Mouse (Mus musculus): Measurements from ENCODE around the gene Frs2. TPM values are rescaled to one million over a fixed set of nuclear protein-coding genes. Genes with fewer than 3 reads are reported as not detected.

Frs2 gene
- total RNA-seq, 2 experiments from 2014 or later = 30.6 to 32.0 TPM

- no peak for DNase-seq
- intact Hi-C loops (cut with DNase I) = no loop called here
Measured at GRCm38 (mm10) chr10:117106686-117107085, 41.6 kb downstream of the Frs2 start.

GRCm38 (mm10) chr10:117106244-117106643 lies 42.1 kb downstream of the Frs2 start:
- DNase-seq = no peak
- intact Hi-C loops (cut with DNase I) = no loop called here

GRCm38 (mm10) chr10:117105015-117105414 lies 43.3 kb downstream of the Frs2 start:
- intact Hi-C loops (cut with DNase I) = no loop called here
- DNase-seq = no peak

GRCm38 (mm10) chr10:117103854-117104598 lies 44.3 kb downstream of the Frs2 start:
- intact Hi-C loops (cut with DNase I) = no loop called here
- DNase-seq = no peak

GRCm38 (mm10) chr10:117100175-117100574 lies 48.2 kb downstream of the Frs2 start:
- intact Hi-C loops (cut with DNase I) = no loop called here
- DNase-seq = no peak

- intact Hi-C loops (cut with DNase I) = no loop called here
Measured at GRCm38 (mm10) chr10:117097116-117097698, 51.1 kb downstream of the Frs2 start.

GRCm38 (mm10) chr10:117096096-117096495 lies 52.2 kb downstream of the Frs2 start:
- intact Hi-C loops (cut with DNase I) = no loop called here
- DNase-seq = no peak

More at GRCm38 (mm10) chr10:117097116-117097698, 51.1 kb downstream of the Frs2 start:
- DNase-seq = no peak

GRCm38 (mm10) chr10:117094504-117095329 lies 53.6 kb downstream of the Frs2 start:
- peak; percentile 62 for DNase-seq
- intact Hi-C loops (cut with DNase I) = no loop called here

- no peak for DNase-seq
- intact Hi-C loops (cut with DNase I) = no loop called here
Measured at GRCm38 (mm10) chr10:117089628-117090027, 58.7 kb downstream of the Frs2 start.

- DNase-seq = no peak
- intact Hi-C loops (cut with DNase I) = loop anchor here (5.0 kb wide), 1 partner anchor 125 kb away; no protein-coding TSS in a partner anchor
Measured at GRCm38 (mm10) chr10:117081914-117082359, 66.4 kb downstream of the Frs2 start.

- DNase-seq = no peak
- intact Hi-C loops (cut with DNase I) = loop anchor here (5.0 kb wide), 1 partner anchor 126 kb away; no protein-coding TSS in a partner anchor
Measured at GRCm38 (mm10) chr10:117081326-117081725, 67.0 kb downstream of the Frs2 start.

GRCm38 (mm10) chr10:117078284-117078683 lies 70.0 kb downstream of the Frs2 start:
- intact Hi-C loops (cut with DNase I) = no loop called here
- peak; percentile 47 for DNase-seq

- intact Hi-C loops (cut with DNase I) = no loop called here
- no peak for DNase-seq
Measured at GRCm38 (mm10) chr10:117073176-117073575, 75.2 kb downstream of the Frs2 start.

- no peak for DNase-seq
- intact Hi-C loops (cut with DNase I) = no loop called here
Measured at GRCm38 (mm10) chr10:117072191-117072888, 76.0 kb downstream of the Frs2 start.

- intact Hi-C loops (cut with DNase I) = no loop called here
- DNase-seq = no peak
Measured at GRCm38 (mm10) chr10:117069109-117069508, 79.2 kb downstream of the Frs2 start.

GRCm38 (mm10) chr10:117064076-117064475 lies 84.3 kb downstream of the Frs2 start:
- DNase-seq = no peak
- intact Hi-C loops (cut with DNase I) = loop anchor here (5.0 kb wide), 1 partner anchor 148 kb away; no protein-coding TSS in a partner anchor

- intact Hi-C loops (cut with DNase I) = loop anchor here (5.0 kb wide), 1 partner anchor 149 kb away; no protein-coding TSS in a partner anchor
- DNase-seq = peak; percentile 97
Measured at GRCm38 (mm10) chr10:117063254-117064021, 84.9 kb downstream of the Frs2 start, which contains the start of gene Cct2. TSS of gene Cct2 (minus strand) at chr10:117063814.

- intact Hi-C loops (cut with DNase I) = loop anchor here (5.0 kb wide), 1 partner anchor 149 kb away; no protein-coding TSS in a partner anchor
- DNase-seq = no peak
Measured at GRCm38 (mm10) chr10:117062894-117063253, 85.5 kb downstream of the Frs2 start.

- intact Hi-C loops (cut with DNase I) = no loop called here
- DNase-seq = no peak
Measured at GRCm38 (mm10) chr10:117055668-117056067, 92.7 kb downstream of the Frs2 start.

Measured in left cerebral cortex, postnatal 4 days (tissue).